Mouse (Mus musculus): ENCODE results near the gene Fa2h. TPM values are rescaled to one million over a fixed set of nuclear protein-coding genes. Genes with fewer than 3 reads are reported as not detected.

Fa2h gene
- polyA plus RNA-seq, 1 experiment from 2014 or later = not detected

DNA sequence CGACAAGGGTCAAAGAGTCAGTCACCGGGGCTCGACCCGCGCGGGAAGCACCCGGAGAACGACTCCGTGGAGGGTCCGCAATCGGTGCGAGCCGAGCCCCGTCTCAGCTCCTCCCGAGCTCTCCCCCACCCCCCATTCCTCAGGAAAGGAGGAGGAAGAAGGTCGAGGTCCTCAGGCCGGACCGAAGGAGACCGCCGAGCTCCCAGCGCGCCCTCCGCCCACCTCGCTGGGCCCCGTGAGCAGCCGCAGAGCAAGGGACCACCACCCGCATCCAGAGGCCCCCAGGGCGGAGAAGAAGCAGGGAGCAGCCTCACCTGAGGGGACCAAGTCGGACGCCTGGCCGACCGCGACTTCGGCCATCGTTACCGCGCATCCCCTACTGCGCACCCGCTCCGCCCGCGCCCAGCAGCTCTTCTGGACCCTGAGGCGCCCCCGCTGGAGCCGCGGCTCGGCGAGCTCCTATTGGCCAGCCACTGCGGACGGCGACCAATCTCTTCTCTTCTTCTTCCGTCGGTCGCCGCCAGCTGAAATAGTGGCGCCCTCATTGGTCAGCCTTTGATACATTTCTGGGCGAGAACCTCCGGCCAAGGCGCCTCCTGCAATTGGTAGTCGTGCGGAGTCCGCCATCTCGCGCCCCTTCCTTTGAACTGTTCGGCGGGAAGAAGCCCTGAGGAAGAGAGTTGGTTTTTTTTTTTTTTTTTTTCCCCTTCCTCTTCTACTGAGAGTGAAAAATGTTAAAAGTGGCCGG is 93.6 kb downstream of the Fa2h start, which contains the start of gene Rfwd3:
TSS of gene Rfwd3 (minus strand) at position 402 of the 748 bp plus-strand sequence.
- DNase-seq (ENCODE audit: low spot score) = peak; percentile 94
- H3K4me1 ChIP-seq (replicated peaks; ENCODE audit: control insufficient read depth, insufficient read depth, low read length) = peaks cover 3% of the 10 kb centered on the region; the same call in 1 of the 2 replicates
- 0% methylated on average over 63 of the region's 67 CpGs for whole genome bisulfite sequencing

GRCm38 (mm10) chr8:111299363-111299820 is 94.2 kb downstream of the Fa2h start:
- ATAC-seq (ENCODE audit: low FRiP score) = peak; percentile 3; the same call in 1 of the 2 replicates

More for the DNA sequence above, 93.6 kb downstream of the Fa2h start, which contains the start of gene Rfwd3:
- peak within 1 kb of the TSS; percentile 94 for H3K4me3 ChIP-seq (ENCODE audit: low read depth, low read length)
- H3K36me3 ChIP-seq (ENCODE audit: control insufficient read depth, insufficient read depth, low read length) = peaks cover 6% of the 10 kb centered on the region
- no peaks in the 10 kb centered on the region for H3K27me3 ChIP-seq (ENCODE audit: control insufficient read depth, insufficient read depth, low read length)
- peak within 1 kb of the TSS; percentile 63 for H3K4me2 ChIP-seq (replicated peaks; ENCODE audit: low read depth, low read length)
- peak; percentile 99 for ATAC-seq (ENCODE audit: low FRiP score)
- peak within 1 kb of the TSS; percentile 93 for H3K9ac ChIP-seq (ENCODE audit: low read depth, low read length)
- H3K27ac ChIP-seq (ENCODE audit: low read depth, low read length) = peak within 1 kb of the TSS; percentile 84
- H3K9me3 ChIP-seq (ENCODE audit: control insufficient read depth, low read length) = no peaks in the 10 kb centered on the region

DNA sequence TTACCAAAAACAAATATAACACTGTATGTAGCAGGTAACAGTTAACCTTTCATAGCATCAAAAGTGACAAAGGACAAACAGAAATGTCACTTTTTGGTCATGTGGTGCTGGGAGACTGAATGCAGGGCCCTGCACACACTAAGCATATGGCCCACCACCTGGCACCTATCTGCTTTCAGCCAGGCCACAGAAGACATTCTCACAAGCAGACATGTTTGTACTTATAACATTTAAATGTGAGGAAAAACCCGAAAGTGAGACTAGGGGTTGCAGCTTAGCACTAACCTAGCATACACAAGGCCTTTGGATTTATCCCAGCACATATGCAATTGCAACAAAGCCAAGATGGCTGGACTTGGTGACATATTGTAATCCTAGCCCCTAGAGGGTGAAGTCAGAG is 95.6 kb downstream of the Fa2h start:
- Histone ChIP-seq H3K4me3 (ENCODE audit: low read depth, low read length) (no peak overlapping the region), H3K9ac (ENCODE audit: low read depth, low read length) (no peak overlapping the region), H3K9me3 (ENCODE audit: control insufficient read depth, low read length) (no peaks in the 10 kb centered on the region), H3K4me2 (replicated peaks; ENCODE audit: low read depth, low read length) (no peak overlapping the region), H3K4me1 (replicated peaks; ENCODE audit: control insufficient read depth, insufficient read depth, low read length) (peaks cover 3% of the 10 kb centered on the region; the same call in 1 of the 2 replicates), H3K27ac (ENCODE audit: low read depth, low read length) (no peak overlapping the region), H3K36me3 (ENCODE audit: control insufficient read depth, insufficient read depth, low read length) (peaks cover 6% of the 10 kb centered on the region), H3K27me3 (ENCODE audit: control insufficient read depth, insufficient read depth, low read length) (no peaks in the 10 kb centered on the region)
- 94% methylated on average over 1 of the region's 1 CpGs for WGBS
- ATAC-seq (ENCODE audit: low FRiP score) = no peak
- no peak for DNase-seq (ENCODE audit: low spot score)

More at GRCm38 (mm10) chr8:111299363-111299820, 94.2 kb downstream of the Fa2h start:
- H3K4me2 ChIP-seq (replicated peaks; ENCODE audit: low read depth, low read length) = peak overlapping the region; percentile 63
- DNase-seq (ENCODE audit: low spot score) = peak; percentile 69
- peak overlapping the region; percentile 93 for H3K9ac ChIP-seq (ENCODE audit: low read depth, low read length)
- H3K4me3 ChIP-seq (ENCODE audit: low read depth, low read length) = peak overlapping the region; percentile 94
- H3K36me3 ChIP-seq (ENCODE audit: control insufficient read depth, insufficient read depth, low read length) = peaks cover 6% of the 10 kb centered on the region
- H3K27ac ChIP-seq (ENCODE audit: low read depth, low read length) = peak overlapping the region; percentile 84
- H3K4me1 ChIP-seq (replicated peaks; ENCODE audit: control insufficient read depth, insufficient read depth, low read length) = peaks cover 3% of the 10 kb centered on the region; the same call in 1 of the 2 replicates
- no peaks in the 10 kb centered on the region for H3K9me3 ChIP-seq (ENCODE audit: control insufficient read depth, low read length)
- no peaks in the 10 kb centered on the region for H3K27me3 ChIP-seq (ENCODE audit: control insufficient read depth, insufficient read depth, low read length)
- under 1% methylated on average over 28 of the region's 28 CpGs for WGBS

Other genes with a start within 250 kb of the Fa2h start
- gene Glg1, start 134.6 kb downstream of the Fa2h start, polyA plus RNA-seq (2014; fragmentation: Nextera tagmentation; extraction: Ambion mirVana) = 75.3 and 81.5 TPM in 2 replicates
- gene Rfwd3, start 93.6 kb downstream of the Fa2h start, polyA plus RNA-seq (2014; fragmentation: Nextera tagmentation; extraction: Ambion mirVana) = 64.5 and 84.4 TPM in 2 replicates
- gene Mlkl, start 55.6 kb downstream of the Fa2h start, polyA plus RNA-seq (2014; fragmentation: Nextera tagmentation; extraction: Ambion mirVana) = 0.14 and 1.3 TPM in 2 replicates
- gene Wdr59, start 128.3 kb upstream of the Fa2h start, polyA plus RNA-seq (2014; fragmentation: Nextera tagmentation; extraction: Ambion mirVana) = 2.9 and 4.6 TPM in 2 replicates
- 48.3 and 48.7 TPM in 2 replicates for gene Znrf1, start 142.3 kb upstream of the Fa2h start, polyA plus RNA-seq (2014; fragmentation: Nextera tagmentation; extraction: Ambion mirVana)
- gene Ldhd, start 236.6 kb upstream of the Fa2h start, polyA plus RNA-seq (2014; fragmentation: Nextera tagmentation; extraction: Ambion mirVana) = 0.08 and 0.25 TPM in 2 replicates
- gene Zfp1, start 249.6 kb upstream of the Fa2h start, polyA plus RNA-seq (2014; fragmentation: Nextera tagmentation; extraction: Ambion mirVana) = 24.5 and 25.1 TPM in 2 replicates